Mouse (Mus musculus): Measurements from ENCODE around the gene Fam167b. TPM values are rescaled to one million over a fixed set of nuclear protein-coding genes. Genes with fewer than 3 reads are reported as not detected.

The Fam167b gene
- 2.6 and 3.0 TPM in 2 replicates for polyA plus RNA-seq (2012; rRNA removed)

DNA sequence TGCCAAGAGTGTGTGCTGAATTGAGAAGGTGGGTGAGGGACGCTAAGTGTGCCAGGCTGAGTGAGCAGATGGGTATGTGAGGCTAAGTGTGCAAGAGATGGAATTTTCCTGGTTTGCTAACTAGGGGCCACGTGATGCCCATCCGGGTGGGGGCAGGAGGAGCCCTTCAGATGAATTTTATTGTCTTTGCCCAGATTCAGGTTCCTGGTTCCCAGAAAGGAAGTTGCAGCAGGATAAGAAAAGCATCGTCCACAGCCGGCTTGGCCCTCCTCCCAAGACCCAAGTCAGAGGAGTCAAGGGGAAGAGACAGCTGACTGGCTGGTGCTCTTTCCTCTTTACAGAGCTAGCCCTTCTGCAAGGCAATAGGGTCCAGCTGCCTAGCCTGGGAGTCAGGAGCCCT is at the start of gene Fam167b:
Gene Fam167b, minus strand, starts transcription at position 84 of the 400 bp plus-strand sequence.
- Histone ChIP-seq H3K4me1 (replicated peaks; ENCODE audit: control insufficient read depth, insufficient read depth, low read length) (peaks cover 45% of the 10 kb centered on the region), H3K4me3 (ENCODE audit: control insufficient read depth, insufficient read depth, low read length) (no peak within 1 kb of the TSS), H3K36me3 (ENCODE audit: control insufficient read depth, insufficient read depth, low read length) (no peaks in the 10 kb centered on the region), H3K27me3 (ENCODE audit: control insufficient read depth, insufficient read depth, low read length) (no peaks in the 10 kb centered on the region), H3K27ac (ENCODE audit: control insufficient read depth, insufficient read depth, low read length) (no peak within 1 kb of the TSS)
- no peak for DNase-seq
- TF ChIP-seq POLR2A (IDR thresholded peaks at IDR 0.05; ENCODE audit: control insufficient read depth, extremely low read depth, insufficient read depth, low read length, poor library complexity): no peak
- TF ChIP-seq CTCF (IDR thresholded peaks at IDR 0.05; ENCODE audit: borderline replicate concordance, control insufficient read depth, extremely low read depth, insufficient read depth, low read length, poor library complexity): no peak
- 94% methylated on average over 5 of the region's 5 CpGs for WGBS

DNA sequence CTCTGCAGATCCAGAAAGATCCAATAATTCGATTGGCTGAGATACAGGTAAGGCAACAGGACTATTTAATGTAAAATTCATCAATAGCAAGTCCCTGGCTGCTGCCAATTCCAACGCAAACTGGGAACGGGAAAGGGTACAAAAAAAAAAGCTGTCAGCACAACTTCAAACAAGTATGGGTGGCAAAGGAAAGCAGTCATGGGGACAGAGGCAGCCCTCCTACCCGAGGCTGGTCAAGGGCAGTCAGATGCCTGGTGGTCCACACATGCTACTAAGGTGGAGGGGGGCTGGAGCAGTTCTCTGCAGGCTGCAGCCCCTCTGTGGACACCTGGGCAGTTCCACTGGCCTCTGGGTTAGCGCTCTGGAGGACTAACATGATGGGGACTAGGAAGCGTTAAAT is 47.7 kb upstream of the Fam167b start:
- Histone ChIP-seq H3K4me3 (ENCODE audit: control insufficient read depth, insufficient read depth, low read length) (no peak overlapping the region), H3K36me3 (ENCODE audit: control insufficient read depth, insufficient read depth, low read length) (peaks cover 36% of the 10 kb centered on the region), H3K27me3 (ENCODE audit: control insufficient read depth, insufficient read depth, low read length) (no peaks in the 10 kb centered on the region), H3K27ac (ENCODE audit: control insufficient read depth, insufficient read depth, low read length) (no peak overlapping the region), H3K4me1 (replicated peaks; ENCODE audit: control insufficient read depth, insufficient read depth, low read length) (peaks cover 27% of the 10 kb centered on the region)
- DNase-seq: no peak
- TF ChIP-seq POLR2A (IDR thresholded peaks at IDR 0.05; ENCODE audit: control insufficient read depth, extremely low read depth, insufficient read depth, low read length, poor library complexity) (no peak), CTCF (IDR thresholded peaks at IDR 0.05; ENCODE audit: borderline replicate concordance, control insufficient read depth, extremely low read depth, insufficient read depth, low read length, poor library complexity) (no peak)
- WGBS: 85% methylated on average over 6 of the region's 6 CpGs

DNA sequence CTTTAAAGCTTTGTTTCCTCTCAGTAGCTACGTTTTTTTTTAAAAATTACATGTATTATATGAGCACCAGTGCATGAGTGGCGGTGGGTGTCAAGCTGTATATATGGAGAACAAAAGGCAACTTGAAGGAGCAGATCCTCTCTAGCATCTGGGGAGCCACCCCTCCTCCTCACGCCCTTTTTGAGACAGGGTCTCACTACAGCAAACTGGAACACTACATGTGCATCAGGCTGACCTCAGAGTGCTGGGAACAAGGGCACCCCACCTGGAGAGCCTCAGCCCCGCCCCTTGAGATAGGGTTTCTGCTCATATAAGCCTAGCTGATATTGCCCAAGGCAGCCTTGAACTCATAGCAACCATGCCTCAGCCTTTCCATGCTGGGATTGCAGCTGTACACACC is 47.1 kb upstream of the Fam167b start:
- WGBS: 60% methylated on average over 4 of the region's 4 CpGs
- peaks cover 27% of the 10 kb centered on the region for H3K4me1 ChIP-seq (replicated peaks; ENCODE audit: control insufficient read depth, insufficient read depth, low read length)
- H3K27me3 ChIP-seq (ENCODE audit: control insufficient read depth, insufficient read depth, low read length): no peaks in the 10 kb centered on the region
- no peak overlapping the region for H3K27ac ChIP-seq (ENCODE audit: control insufficient read depth, insufficient read depth, low read length)
- TF ChIP-seq POLR2A (IDR thresholded peaks at IDR 0.05; ENCODE audit: control insufficient read depth, extremely low read depth, insufficient read depth, low read length, poor library complexity): no peak
- no peak for TF ChIP-seq CTCF (IDR thresholded peaks at IDR 0.05; ENCODE audit: borderline replicate concordance, control insufficient read depth, extremely low read depth, insufficient read depth, low read length, poor library complexity)
- H3K4me3 ChIP-seq (ENCODE audit: control insufficient read depth, insufficient read depth, low read length): no peak overlapping the region
- DNase-seq: no peak
- peaks cover 31% of the 10 kb centered on the region for H3K36me3 ChIP-seq (ENCODE audit: control insufficient read depth, insufficient read depth, low read length)

DNA sequence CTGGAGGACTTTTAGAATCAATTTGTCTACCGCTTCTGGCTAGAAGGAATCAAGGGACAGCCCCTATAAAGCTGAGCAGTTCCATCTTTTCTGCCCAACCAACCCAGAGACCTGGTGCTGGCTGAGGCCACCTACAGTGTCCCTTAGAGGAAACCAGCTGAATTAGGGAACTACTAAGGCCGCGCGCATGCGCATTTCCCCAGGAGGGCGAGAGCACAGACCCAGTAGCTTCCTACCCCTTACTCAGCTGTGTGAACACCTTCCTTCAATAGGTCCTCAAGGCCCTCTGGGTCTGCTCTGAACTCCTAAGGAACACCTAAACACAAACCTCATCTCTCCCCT is 46.7 kb upstream of the Fam167b start:
- H3K4me3 ChIP-seq (ENCODE audit: control insufficient read depth, insufficient read depth, low read length): peak overlapping the region; percentile 42
- H3K27ac ChIP-seq (ENCODE audit: control insufficient read depth, insufficient read depth, low read length): peak overlapping the region; percentile 89
- peaks cover 26% of the 10 kb centered on the region for H3K36me3 ChIP-seq (ENCODE audit: control insufficient read depth, insufficient read depth, low read length)
- H3K27me3 ChIP-seq (ENCODE audit: control insufficient read depth, insufficient read depth, low read length): no peaks in the 10 kb centered on the region
- peaks cover 27% of the 10 kb centered on the region for H3K4me1 ChIP-seq (replicated peaks; ENCODE audit: control insufficient read depth, insufficient read depth, low read length)
- peak; percentile 64 for DNase-seq
- no peak for TF ChIP-seq POLR2A (IDR thresholded peaks at IDR 0.05; ENCODE audit: control insufficient read depth, extremely low read depth, insufficient read depth, low read length, poor library complexity)
- WGBS: 2% methylated on average over 6 of the region's 6 CpGs

DNA sequence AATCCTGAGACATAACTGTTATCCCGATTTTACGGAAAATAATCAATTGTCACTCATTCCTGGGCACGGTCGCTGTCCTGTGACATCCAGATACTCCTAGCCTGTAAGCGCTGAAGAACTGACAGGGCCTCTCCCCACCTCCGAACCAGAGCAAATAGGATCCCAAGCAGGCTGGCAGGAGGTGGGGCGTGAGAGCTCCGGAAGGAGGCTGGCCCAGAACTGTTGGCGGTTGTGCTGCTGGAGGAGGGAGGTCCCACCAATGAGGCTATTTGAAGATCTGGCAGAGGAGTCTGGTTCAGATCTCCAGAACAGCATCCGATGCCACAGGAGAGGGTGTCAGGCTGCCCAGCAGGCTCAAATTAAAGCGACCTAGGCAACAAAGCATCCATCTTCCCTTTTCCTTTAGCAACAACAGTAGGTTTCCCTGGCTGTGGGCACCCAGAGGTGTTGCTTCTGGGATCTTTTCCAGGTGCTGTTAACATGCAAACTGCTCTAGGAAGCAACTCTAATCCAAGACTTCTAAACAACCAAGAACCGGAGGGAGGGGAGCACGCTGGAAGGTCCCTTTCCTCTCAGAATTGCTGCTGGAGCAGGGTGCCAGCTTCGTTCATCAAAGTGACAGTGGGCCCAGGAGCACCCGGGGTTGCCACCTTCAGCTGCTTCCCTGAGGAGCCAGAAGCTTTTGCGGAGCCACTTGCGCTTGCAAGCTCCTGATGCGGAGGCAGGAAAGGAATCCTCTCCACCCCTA is 46.1 kb upstream of the Fam167b start:
- DNase-seq: peak; percentile 84
- peak overlapping the region; percentile 42 for H3K4me3 ChIP-seq (ENCODE audit: control insufficient read depth, insufficient read depth, low read length)
- H3K4me1 ChIP-seq (replicated peaks; ENCODE audit: control insufficient read depth, insufficient read depth, low read length): peaks cover 27% of the 10 kb centered on the region
- H3K36me3 ChIP-seq (ENCODE audit: control insufficient read depth, insufficient read depth, low read length): peaks cover 21% of the 10 kb centered on the region
- peak overlapping the region; percentile 98 for H3K27ac ChIP-seq (ENCODE audit: control insufficient read depth, insufficient read depth, low read length)
- WGBS: under 1% methylated on average over 18 of the region's 18 CpGs
- no peaks in the 10 kb centered on the region for H3K27me3 ChIP-seq (ENCODE audit: control insufficient read depth, insufficient read depth, low read length)
- TF ChIP-seq CTCF (IDR thresholded peaks at IDR 0.05; ENCODE audit: borderline replicate concordance, control insufficient read depth, extremely low read depth, insufficient read depth, low read length, poor library complexity) (peak; percentile 48; the same call in 1 of the 2 replicates), POLR2A (IDR thresholded peaks at IDR 0.05; ENCODE audit: control insufficient read depth, extremely low read depth, insufficient read depth, low read length, poor library complexity) (peak; percentile 83)

DNA sequence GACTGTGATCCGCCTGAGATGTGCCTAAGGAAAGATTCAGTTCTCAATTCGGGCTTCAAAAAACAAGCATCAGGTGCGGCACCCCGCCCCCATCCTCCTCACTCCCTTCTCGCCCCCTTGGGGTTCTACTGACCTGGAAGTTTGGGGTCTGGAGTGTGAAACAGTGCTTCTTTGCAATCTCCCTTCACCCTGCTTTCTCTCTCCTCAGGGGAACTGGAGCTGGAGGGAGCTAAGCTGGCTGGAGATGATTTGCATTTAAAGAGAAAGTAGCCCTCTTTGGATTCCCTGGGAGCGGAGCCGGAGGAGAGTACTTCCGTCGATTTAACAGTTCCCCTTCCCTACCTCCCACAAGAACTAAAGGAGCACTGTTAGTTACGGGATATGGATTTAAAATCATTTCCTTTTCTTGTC is 45.3 kb upstream of the Fam167b start, which contains the start of gene Ccdc28b:
Gene Ccdc28b, minus strand, starts transcription at position 267 of the 411 bp plus-strand sequence.
- H3K4me1 ChIP-seq (replicated peaks; ENCODE audit: control insufficient read depth, insufficient read depth, low read length): peaks cover 30% of the 10 kb centered on the region
- H3K4me3 ChIP-seq (ENCODE audit: control insufficient read depth, insufficient read depth, low read length): peak within 1 kb of the TSS; percentile 80
- peak within 1 kb of the TSS; percentile 98 for H3K27ac ChIP-seq (ENCODE audit: control insufficient read depth, insufficient read depth, low read length)
- peaks cover 13% of the 10 kb centered on the region for H3K36me3 ChIP-seq (ENCODE audit: control insufficient read depth, insufficient read depth, low read length)
- peak; percentile 46 for DNase-seq
- 2% methylated on average over 10 of the region's 10 CpGs for WGBS
- TF ChIP-seq POLR2A (IDR thresholded peaks at IDR 0.05; ENCODE audit: control insufficient read depth, extremely low read depth, insufficient read depth, low read length, poor library complexity): no peak
- no peak for TF ChIP-seq CTCF (IDR thresholded peaks at IDR 0.05; ENCODE audit: borderline replicate concordance, control insufficient read depth, extremely low read depth, insufficient read depth, low read length, poor library complexity)
- H3K27me3 ChIP-seq (ENCODE audit: control insufficient read depth, insufficient read depth, low read length): no peaks in the 10 kb centered on the region
